Comparison of ENCODE assay signal across 7 mouse cellular contexts in genomic region chr12:75734891-75735245, GRCm38 (mm10). TPM values are rescaled to one million over a fixed set of nuclear protein-coding genes. Genes with fewer than 3 reads are reported as not detected.
A peak's percentile ranks its signal among the peaks of the same experiment; 100 is the strongest.
DNase-seq lines count a peak whose midpoint lies in the region; ATAC-seq lines count a peak whose summit lies in the region.

No protein-coding gene starts in this region.

- H3K4me2 ChIP-seq in forebrain, embryonic 14.5 days (ENCODE audit: low read length) = peak overlapping the region; percentile 99

- peak overlapping the region; percentile 84 for H3K4me3 ChIP-seq in forebrain, embryonic 14.5 days (ENCODE audit: low read depth, low read length)

- no peaks in the 10 kb centered on the region for H3K36me3 ChIP-seq in forebrain, embryonic 14.5 days (ENCODE audit: control insufficient read depth, insufficient read depth, low read length)

- under 1% methylated on average over 17 of the region's 17 CpGs for WGBS in forebrain, embryonic 14.5 days

- peaks cover 17% of the 10 kb centered on the region for H3K4me1 ChIP-seq in forebrain, embryonic 14.5 days (ENCODE audit: control insufficient read depth, insufficient read depth, low read length)

- peak; percentile 44 for DNase-seq in spleen, adult 12 weeks (ENCODE audit: low spot score)
- DNase-seq in spleen, postnatal 4 days (ENCODE audit: low spot score in 2 of 2) = no peak
- DNase-seq in adrenal gland, postnatal 14 days = peak; percentile 61
- DNase-seq in forebrain, embryonic 14.5 days (ENCODE audit: low spot score) = no peak
- DNase-seq in kidney, adult 9 months = peak; percentile 53
- peak; percentile 26 to 36 for DNase-seq in spleen, postnatal 14 days (ENCODE audit: low spot score in 2 of 2)

- peak; percentile 21 for ATAC-seq in forebrain, embryonic 14.5 days
- ATAC-seq in megakaryocyte, adult 5-6 weeks (ENCODE audit: poor library complexity, severe bottlenecking) = peak; percentile 31

- H3K27ac ChIP-seq in forebrain, embryonic 14.5 days (ENCODE audit: low read depth, low read length) = peak overlapping the region; percentile 52; the same call in 1 of the 2 replicates

- H3K9me3 ChIP-seq in forebrain, embryonic 14.5 days (replicated peaks; ENCODE audit: control insufficient read depth, low read length) = no peaks in the 10 kb centered on the region

- peak overlapping the region; percentile 95 for H3K9ac ChIP-seq in forebrain, embryonic 14.5 days (ENCODE audit: low read length)

- no peaks in the 10 kb centered on the region for H3K27me3 ChIP-seq in forebrain, embryonic 14.5 days (replicated peaks; ENCODE audit: control insufficient read depth, insufficient read depth, low read length)

RNA-seq across cellular contexts. Expression of gene Sgpp1, which starts 0.7 kb away (rescaled TPM):
- 89.2 and 93.5 TPM in 2 replicates for total RNA-seq in adrenal gland, postnatal 14 days (2021)
- 17.2 and 17.3 TPM in 2 replicates for polyA plus RNA-seq in forebrain, embryonic 14.5 days (2014; fragmentation: Nextera tagmentation; extraction: Ambion mirVana)
- total RNA-seq in megakaryocyte, adult 5-6 weeks (2015) = 98.3 and 116 TPM in 2 replicates
- total RNA-seq in megakaryocyte, adult 5-6 weeks (2017) = 90.8 and 98.0 TPM in 2 replicates

Comparison
In these comparisons a context has a peak if more than half of its experiments do, and no peak if none do; other contexts are left out.
1. DNase-seq: peak in spleen, adult 12 weeks (single experiment), adrenal gland, postnatal 14 days (single experiment), kidney, adult 9 months (single experiment) and spleen, postnatal 14 days (2 of 2); none in spleen, postnatal 4 days (0 of 2) and forebrain, embryonic 14.5 days (single experiment).